Mouse (Mus musculus) spleen, postnatal 14 days (tissue): ENCODE measurements around the gene Maml1.
A peak's percentile ranks its signal among the peaks of the same experiment; 100 is the strongest.
"Not testable (repeated sequence)": the region's sequence is repeated elsewhere in the genome, so short reads cannot be mapped to it uniquely, and the experiment has no call there.

Experiments
- DNase-seq, 2 experiments: peaks; one replicate each; pipeline ENCODE4 v3.0.0; 2021 to 2022; ENCODE audit warnings: low spot score in 2 of 2

Maml1 gene

GRCm38 (mm10) chr11:50292190-50292855, at the start of gene Maml1:
Maml1 (minus strand) TSS chr11:50292311.
- DNase-seq: peak; percentile 89 to 91

DNA sequence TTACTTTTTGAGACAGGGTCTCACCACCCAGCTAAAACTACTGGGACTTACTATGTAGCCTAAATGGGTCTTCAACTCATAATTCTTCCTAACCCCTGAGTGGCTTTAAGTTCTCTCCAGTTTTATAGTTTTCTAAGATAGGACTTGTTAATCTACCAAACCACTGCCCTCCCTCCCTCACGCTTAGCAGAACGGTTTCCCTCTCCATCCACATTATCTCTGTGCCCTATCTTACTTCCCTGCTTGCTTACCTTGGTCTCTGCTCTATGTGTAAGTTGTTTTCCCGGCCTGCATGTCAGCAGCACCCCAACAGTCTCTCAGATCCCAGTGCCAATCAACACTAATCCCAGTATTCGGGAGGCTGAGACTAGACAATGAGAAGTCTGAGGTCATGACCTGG, 44.8 kb upstream of the Maml1 start:
- DNase-seq: no peak

GRCm38 (mm10) chr11:50336126-50336525, 44.0 kb upstream of the Maml1 start:
- DNase-seq: no peak

DNA sequence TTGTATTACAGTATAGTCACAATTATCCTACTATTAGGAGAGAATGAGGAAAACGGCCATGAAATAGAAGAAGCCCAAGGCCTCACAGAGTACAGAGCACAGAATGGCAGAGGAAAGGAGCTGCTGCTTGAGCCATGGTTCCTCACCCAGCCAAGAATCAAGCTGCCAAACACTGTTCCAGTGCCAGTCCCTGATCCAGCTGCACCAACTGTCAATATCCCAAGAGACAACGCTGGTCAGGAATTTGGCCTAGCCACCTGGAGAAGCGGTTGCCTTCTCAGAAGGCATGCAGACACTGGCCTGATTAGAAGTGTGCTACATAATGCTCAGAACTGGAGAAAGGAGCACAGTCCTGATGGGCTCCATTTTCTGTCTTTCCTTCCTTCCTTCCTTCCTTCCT, 41.1 kb upstream of the Maml1 start:
- no peak for DNase-seq

DNA sequence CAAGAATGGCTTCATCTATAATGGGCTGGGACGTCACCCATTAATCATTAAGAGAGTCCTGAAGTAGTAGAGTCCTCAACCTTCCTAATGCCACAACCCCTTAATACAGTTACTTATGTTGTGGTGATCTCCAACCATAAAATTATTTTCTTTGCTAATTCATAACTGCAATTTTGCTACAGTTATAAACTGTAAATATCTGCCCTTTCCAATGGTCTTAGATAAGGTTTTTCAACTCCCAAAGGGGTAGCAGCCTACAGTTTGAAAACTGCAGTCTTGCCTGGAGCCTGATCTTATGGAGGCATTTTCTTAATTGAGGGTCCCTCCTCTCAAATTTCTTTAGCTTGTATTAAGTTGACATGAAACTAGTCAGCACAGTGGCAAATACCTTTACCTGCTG, 37.3 kb upstream of the Maml1 start:
- no peak for DNase-seq

- DNase-seq: no peak
These were observed 36.0 kb upstream of the Maml1 start for GRCm38 (mm10) chr11:50328075-50328625.

- no peak for DNase-seq
These were observed 34.3 kb upstream of the Maml1 start for GRCm38 (mm10) chr11:50326302-50326966.

GRCm38 (mm10) chr11:50325496-50326301, 33.6 kb upstream of the Maml1 start, which contains the start of gene Canx:
Canx (minus strand) TSS chr11:50325673.
- peak; percentile 95 to 97 for DNase-seq

- DNase-seq: no peak
These were observed 32.8 kb upstream of the Maml1 start for GRCm38 (mm10) chr11:50324751-50325471.

- no peak for DNase-seq
These were observed 31.7 kb upstream of the Maml1 start for GRCm38 (mm10) chr11:50323843-50324242.

- no peak for DNase-seq
These were observed 30.2 kb upstream of the Maml1 start for GRCm38 (mm10) chr11:50322345-50322744.

- no peak for DNase-seq
These were observed 29.1 kb upstream of the Maml1 start for GRCm38 (mm10) chr11:50321239-50321638.

GRCm38 (mm10) chr11:50319343-50319742, 27.2 kb upstream of the Maml1 start:
- not testable (repeated sequence) for DNase-seq

DNA sequence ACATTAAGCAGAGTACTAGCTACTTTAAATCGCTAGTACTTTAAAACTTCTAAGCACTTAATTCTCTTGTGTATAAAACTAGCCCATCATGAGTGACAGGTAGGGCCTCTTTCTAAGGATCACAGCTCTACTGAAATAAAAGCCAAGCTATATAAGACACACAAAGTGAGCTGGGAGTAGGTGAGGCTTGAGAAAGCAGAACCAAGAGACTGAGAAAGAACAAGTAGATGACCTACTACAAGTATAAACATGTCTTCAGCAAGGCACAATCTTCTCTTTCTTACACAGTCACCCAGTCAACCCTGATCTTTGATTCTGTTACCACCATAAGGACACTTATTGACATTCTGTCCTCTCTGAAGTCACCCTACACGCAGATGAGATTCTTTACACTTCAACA, 20.7 kb upstream of the Maml1 start:
- no peak for DNase-seq

DNA sequence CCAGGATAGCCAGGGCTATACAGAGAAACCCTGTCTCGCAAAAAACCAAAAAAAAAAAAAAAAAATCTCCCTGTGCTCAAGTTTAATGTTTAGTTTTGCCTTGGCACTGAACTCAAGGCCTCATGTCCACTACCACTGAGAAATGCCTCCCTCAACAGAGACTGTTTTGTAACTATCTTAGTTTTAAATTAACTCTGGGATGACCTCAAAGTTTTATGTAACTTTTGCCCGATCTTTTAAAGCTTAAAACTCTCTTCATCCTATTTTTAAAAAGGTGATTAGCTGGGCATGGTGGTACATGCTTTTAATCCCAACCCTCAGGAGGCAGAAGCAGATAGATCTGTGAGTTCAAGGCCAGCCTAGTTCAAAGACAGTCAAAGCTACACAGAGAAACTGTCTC, 11.3 kb upstream of the Maml1 start:
- no peak for DNase-seq

DNA sequence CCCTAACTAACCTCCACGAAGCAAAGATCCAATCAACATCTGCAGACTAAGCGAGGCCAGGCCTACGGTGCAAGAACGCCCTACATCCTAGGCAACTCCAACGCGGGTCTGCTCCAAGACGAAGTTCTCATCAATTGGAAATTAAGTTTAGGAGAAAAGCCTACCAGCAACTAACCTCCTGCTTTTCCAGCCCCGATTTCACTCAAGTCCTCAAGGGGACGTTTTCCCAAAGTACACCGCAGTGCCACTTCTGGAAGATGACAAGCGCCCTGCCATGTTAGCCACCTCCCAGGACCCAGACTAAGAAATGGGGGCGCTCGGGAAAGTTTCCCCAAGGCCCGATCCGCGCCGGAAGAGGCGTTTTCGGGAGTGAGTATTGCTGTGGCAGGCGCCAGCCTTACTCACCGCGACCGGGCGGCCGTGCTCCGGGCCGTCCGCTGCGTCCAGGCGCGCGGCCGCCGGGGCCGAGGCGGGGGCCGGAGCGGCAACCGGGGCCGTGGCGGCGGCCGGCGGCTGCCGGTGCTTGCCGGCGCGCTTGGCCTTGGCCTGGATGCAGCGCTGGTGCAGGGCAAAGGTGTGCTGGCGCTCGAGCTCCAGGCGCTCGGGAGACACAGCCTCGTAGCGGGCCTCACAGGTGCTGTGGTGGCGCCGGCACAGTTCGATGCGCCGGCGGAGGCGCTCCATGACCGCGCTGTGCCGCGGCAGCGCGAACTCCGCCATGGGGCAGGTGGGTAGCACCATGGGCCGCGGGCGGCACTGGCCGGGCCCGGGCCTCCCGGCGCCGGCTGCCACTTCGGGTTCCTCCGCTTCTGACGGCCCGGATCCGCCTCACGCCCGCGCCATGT, 568 bp downstream of the Maml1 start:
- peak; percentile 24 to 30 for DNase-seq

DNA sequence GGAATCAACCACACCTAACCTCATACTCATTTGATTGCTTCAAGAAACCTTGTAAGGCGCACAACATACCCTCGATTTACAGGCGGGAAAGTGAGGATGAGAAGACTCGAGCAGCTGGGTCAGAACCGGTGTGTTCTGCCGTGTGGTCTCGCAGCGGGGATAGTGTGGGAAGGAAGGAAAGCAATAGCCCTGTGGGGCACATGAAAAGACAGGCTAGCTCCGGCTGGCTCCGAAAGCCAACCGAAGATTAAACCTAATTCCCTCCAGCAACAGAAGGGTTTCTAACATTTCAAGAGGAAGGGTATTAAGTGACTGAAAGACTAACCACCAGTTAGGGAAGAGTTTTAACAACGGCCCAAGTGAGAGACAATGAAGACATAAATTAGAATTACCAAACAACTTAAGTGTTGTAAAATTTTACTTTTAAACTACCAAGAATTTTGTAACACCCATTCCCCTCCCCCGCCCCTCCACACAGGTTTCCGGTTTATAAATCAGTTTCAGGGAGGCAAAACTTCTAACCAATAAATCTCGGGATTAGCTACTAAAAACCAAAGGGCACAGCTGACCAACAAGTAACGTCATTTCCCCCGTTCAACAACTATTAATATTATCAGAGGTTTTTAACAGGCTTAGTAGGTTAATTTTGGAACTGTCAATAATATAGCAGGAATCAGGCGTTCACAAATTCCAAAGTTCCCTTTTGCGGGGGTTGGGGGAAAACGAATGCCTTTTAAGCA, 1.5 kb downstream of the Maml1 start:
- DNase-seq: no peak

DNA sequence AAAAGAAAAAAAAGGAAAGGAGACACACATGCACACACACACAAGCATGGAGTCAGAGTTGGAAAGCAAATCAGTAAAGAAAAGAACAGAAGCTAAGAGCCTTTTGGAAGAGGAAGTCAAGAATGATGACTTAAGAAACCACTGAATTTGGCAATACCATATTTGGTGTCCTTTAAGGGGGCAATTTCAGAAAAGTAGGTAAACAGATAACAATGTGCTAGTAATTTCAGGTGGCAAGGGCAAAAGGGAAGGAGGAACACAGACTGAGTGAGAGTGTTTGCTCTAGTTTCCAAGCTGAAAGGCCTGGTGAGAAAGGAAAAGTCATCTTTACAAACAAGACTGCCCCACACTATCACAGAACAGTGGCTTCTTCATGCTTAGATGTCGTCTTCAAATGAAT, 5.7 kb downstream of the Maml1 start:
- no peak for DNase-seq

DNA sequence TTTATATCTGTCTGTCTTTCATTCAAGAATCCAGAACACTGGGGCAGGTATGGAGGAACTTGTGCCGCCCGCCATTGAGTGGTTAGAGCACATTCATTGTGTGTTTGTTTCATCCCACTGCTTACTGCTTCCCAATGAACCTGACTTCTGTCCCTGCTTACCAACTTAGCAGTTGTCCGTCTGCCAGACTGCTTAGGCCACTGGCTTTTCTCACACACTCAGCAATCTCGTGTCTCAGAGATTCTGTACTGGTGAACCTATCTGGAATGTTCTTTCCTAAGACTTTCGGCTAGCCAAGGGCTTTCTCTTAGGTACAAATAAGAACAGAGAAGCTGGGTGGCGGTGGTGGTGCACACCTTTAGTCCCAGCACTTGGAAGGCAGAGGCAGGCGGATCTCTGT, 6.4 kb downstream of the Maml1 start:
- no peak for DNase-seq

GRCm38 (mm10) chr11:50285263-50285662, 6.8 kb downstream of the Maml1 start:
- no peak for DNase-seq
